Mouse (Mus musculus): ENCODE results near the gene Lefty2. TPM values are rescaled to one million over a fixed set of nuclear protein-coding genes. Genes with fewer than 3 reads are reported as not detected.

Gene Lefty2
- total RNA-seq, 1 experiment = 68.3 TPM

DNA sequence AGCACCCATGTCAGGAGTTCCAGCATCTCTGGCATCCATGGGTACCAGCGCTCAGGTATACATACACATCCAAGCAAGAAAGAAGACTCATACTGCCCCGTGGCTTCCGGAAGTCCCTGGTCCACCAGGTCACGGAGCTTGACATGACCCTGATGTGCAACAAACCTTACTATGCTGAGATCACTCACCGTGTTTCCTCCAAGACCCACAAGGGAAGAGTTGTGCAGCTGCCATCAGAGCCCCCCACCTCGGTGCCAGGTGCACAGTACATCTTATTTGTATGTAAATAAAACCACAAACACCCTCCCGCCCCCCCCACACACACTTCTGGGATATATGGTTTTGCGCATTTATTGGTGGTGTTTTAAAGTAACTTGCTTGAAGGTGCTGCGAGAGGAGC, 17.8 kb upstream of the Lefty2 start:
- H3K4me3 ChIP-seq (ENCODE audit: insufficient read depth in 1 of 2, low read depth in 1 of 2, low read length in 2 of 2, poor library complexity in 1 of 2, severe bottlenecking in 1 of 2) = no peak overlapping the region
- no peak overlapping the region for H3K27ac ChIP-seq (ENCODE audit: insufficient read depth, low read depth, low read length, poor library complexity, severe bottlenecking)
- peaks cover 3 to 22% of the 10 kb centered on the region in 2 experiments; a peak in 2 of 4 replicates for H3K4me1 ChIP-seq (ENCODE audit: control insufficient read depth in 2 of 2, insufficient read depth in 2 of 2, low read length in 2 of 2, poor library complexity in 1 of 2)
- H3K36me3 ChIP-seq (ENCODE audit: control insufficient read depth, insufficient read depth, low read length, poor library complexity, severe bottlenecking) = no peaks in the 10 kb centered on the region
- H3K9me3 ChIP-seq (ENCODE audit: control insufficient read depth, insufficient read depth, low read depth, low read length) = no peaks in the 10 kb centered on the region
- in situ Hi-C loops (cut with MboI; ENCODE audit: low sequenced_read_pairs in 2 of 2, unreplicated experiment in 2 of 2) = no loop called here
- DNase-seq (ENCODE audit: low read depth, low spot score) = no peak
- no peak for TF ChIP-seq CHD2 (IDR thresholded peaks at IDR 0.05; ENCODE audit: low read depth, low read length)
- no peak for TF ChIP-seq ZNF384 (IDR thresholded peaks at IDR 0.05; ENCODE audit: low read depth, low read length)
- TF ChIP-seq MAFK (IDR thresholded peaks at IDR 0.05; ENCODE audit: insufficient read depth, low read depth, low read length) = no peak
- no peak for TF ChIP-seq ZC3H11A (IDR thresholded peaks at IDR 0.05; ENCODE audit: borderline replicate concordance, low read depth, low read length)
- no peak for TF ChIP-seq HCFC1 (IDR thresholded peaks at IDR 0.05; ENCODE audit: borderline replicate concordance, insufficient read depth, low read length)
- H3K9ac ChIP-seq (ENCODE audit: insufficient read depth, low read depth, low read length, poor library complexity, severe bottlenecking) = no peak overlapping the region

GRCm38 (mm10) chr1:180877466-180877865, 15.4 kb upstream of the Lefty2 start:
- H3K36me3 ChIP-seq (ENCODE audit: control insufficient read depth, insufficient read depth, low read length, poor library complexity, severe bottlenecking) = no peaks in the 10 kb centered on the region
- H3K9ac ChIP-seq (ENCODE audit: insufficient read depth, low read depth, low read length, poor library complexity, severe bottlenecking) = no peak overlapping the region
- no peak for DNase-seq (ENCODE audit: low read depth, low spot score)
- no peak overlapping the region for H3K4me3 ChIP-seq (ENCODE audit: insufficient read depth in 1 of 2, low read depth in 1 of 2, low read length in 2 of 2, poor library complexity in 1 of 2, severe bottlenecking in 1 of 2)
- in situ Hi-C loops (cut with MboI; ENCODE audit: low sequenced_read_pairs in 2 of 2, unreplicated experiment in 2 of 2) = no loop called here
- no peak for TF ChIP-seq MAFK (IDR thresholded peaks at IDR 0.05; ENCODE audit: insufficient read depth, low read depth, low read length)
- no peak for TF ChIP-seq ZC3H11A (IDR thresholded peaks at IDR 0.05; ENCODE audit: borderline replicate concordance, low read depth, low read length)
- no peak for TF ChIP-seq CHD2 (IDR thresholded peaks at IDR 0.05; ENCODE audit: low read depth, low read length)
- TF ChIP-seq ZNF384 (IDR thresholded peaks at IDR 0.05; ENCODE audit: low read depth, low read length) = no peak
- no peak overlapping the region for H3K27ac ChIP-seq (ENCODE audit: insufficient read depth, low read depth, low read length, poor library complexity, severe bottlenecking)
- H3K4me1 ChIP-seq (ENCODE audit: control insufficient read depth in 2 of 2, insufficient read depth in 2 of 2, low read length in 2 of 2, poor library complexity in 1 of 2) = peaks cover 1 to 17% of the 10 kb centered on the region in 2 experiments; a peak in 1 of 4 replicates
- H3K9me3 ChIP-seq (ENCODE audit: control insufficient read depth, insufficient read depth, low read depth, low read length) = no peaks in the 10 kb centered on the region

GRCm38 (mm10) chr1:180881768-180882167, 11.1 kb upstream of the Lefty2 start:
- DNase-seq (ENCODE audit: low read depth, low spot score) = no peak
- TF ChIP-seq ZNF384 (IDR thresholded peaks at IDR 0.05; ENCODE audit: low read depth, low read length) = no peak
- in situ Hi-C loops (cut with MboI; ENCODE audit: low sequenced_read_pairs in 2 of 2, unreplicated experiment in 2 of 2) = no loop called here

GRCm38 (mm10) chr1:180883731-180884130, 9.2 kb upstream of the Lefty2 start:
- TF ChIP-seq CHD2 (IDR thresholded peaks at IDR 0.05; ENCODE audit: low read depth, low read length) = no peak
- TF ChIP-seq ZC3H11A (IDR thresholded peaks at IDR 0.05; ENCODE audit: borderline replicate concordance, low read depth, low read length) = no peak
- TF ChIP-seq ZNF384 (IDR thresholded peaks at IDR 0.05; ENCODE audit: low read depth, low read length) = no peak
- no peak for TF ChIP-seq MAFK (IDR thresholded peaks at IDR 0.05; ENCODE audit: insufficient read depth, low read depth, low read length)
- TF ChIP-seq HCFC1 (IDR thresholded peaks at IDR 0.05; ENCODE audit: borderline replicate concordance, insufficient read depth, low read length) = no peak
- Histone ChIP-seq H3K4me3 (ENCODE audit: insufficient read depth in 1 of 2, low read depth in 1 of 2, low read length in 2 of 2, poor library complexity in 1 of 2, severe bottlenecking in 1 of 2) (peak overlapping the region in 1 of 2 experiments; percentile 45; a peak in 2 of 4 replicates), H3K36me3 (ENCODE audit: control insufficient read depth, insufficient read depth, low read length, poor library complexity, severe bottlenecking) (no peaks in the 10 kb centered on the region), H3K4me1 (ENCODE audit: control insufficient read depth in 2 of 2, insufficient read depth in 2 of 2, low read length in 2 of 2, poor library complexity in 1 of 2) (peaks cover 15 to 32% of the 10 kb centered on the region in 2 experiments), H3K9me3 (ENCODE audit: control insufficient read depth, insufficient read depth, low read depth, low read length) (no peaks in the 10 kb centered on the region), H3K9ac (ENCODE audit: insufficient read depth, low read depth, low read length, poor library complexity, severe bottlenecking) (peak overlapping the region; percentile 59; the same call in 1 of the 2 replicates), H3K27ac (ENCODE audit: insufficient read depth, low read depth, low read length, poor library complexity, severe bottlenecking) (no peak overlapping the region)
- in situ Hi-C loops (cut with MboI; ENCODE audit: low sequenced_read_pairs in 2 of 2, unreplicated experiment in 2 of 2) = no loop called here
- DNase-seq (ENCODE audit: low read depth, low spot score) = no peak

More at GRCm38 (mm10) chr1:180881768-180882167, 11.1 kb upstream of the Lefty2 start:
- Histone ChIP-seq H3K9me3 (ENCODE audit: control insufficient read depth, insufficient read depth, low read depth, low read length) (no peaks in the 10 kb centered on the region), H3K4me1 (ENCODE audit: control insufficient read depth in 2 of 2, insufficient read depth in 2 of 2, low read length in 2 of 2, poor library complexity in 1 of 2) (peaks cover 9 to 25% of the 10 kb centered on the region in 2 experiments), H3K36me3 (ENCODE audit: control insufficient read depth, insufficient read depth, low read length, poor library complexity, severe bottlenecking) (no peaks in the 10 kb centered on the region), H3K4me3 (ENCODE audit: insufficient read depth in 1 of 2, low read depth in 1 of 2, low read length in 2 of 2, poor library complexity in 1 of 2, severe bottlenecking in 1 of 2) (no peak overlapping the region), H3K9ac (ENCODE audit: insufficient read depth, low read depth, low read length, poor library complexity, severe bottlenecking) (no peak overlapping the region), H3K27ac (ENCODE audit: insufficient read depth, low read depth, low read length, poor library complexity, severe bottlenecking) (no peak overlapping the region)

DNA sequence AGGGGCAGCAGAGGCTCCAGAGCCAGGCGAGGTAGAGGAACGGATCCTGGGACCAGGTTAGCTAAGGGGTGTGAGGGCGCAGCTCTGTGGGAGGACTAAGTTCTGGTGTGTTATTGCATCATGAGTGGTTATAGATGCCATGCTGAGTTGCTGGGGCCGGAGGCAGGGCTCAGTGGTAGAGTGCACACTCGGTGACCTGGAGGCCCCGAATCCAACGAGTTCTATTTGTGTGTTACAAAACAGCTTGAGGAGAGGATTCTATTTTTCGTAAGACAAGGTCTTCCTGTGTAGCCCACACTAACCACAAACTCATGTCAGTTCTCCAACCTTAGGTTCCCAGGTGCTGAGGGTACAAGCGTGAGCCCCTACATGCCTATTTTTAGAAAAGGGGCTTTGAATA, 8.4 kb upstream of the Lefty2 start:
- Histone ChIP-seq H3K9ac (ENCODE audit: insufficient read depth, low read depth, low read length, poor library complexity, severe bottlenecking) (peak overlapping the region; percentile 59; the same call in 1 of the 2 replicates), H3K4me3 (ENCODE audit: insufficient read depth in 1 of 2, low read depth in 1 of 2, low read length in 2 of 2, poor library complexity in 1 of 2, severe bottlenecking in 1 of 2) (peak overlapping the region; percentile 7 to 45; a peak in 1 of 4 replicates), H3K4me1 (ENCODE audit: control insufficient read depth in 2 of 2, insufficient read depth in 2 of 2, low read length in 2 of 2, poor library complexity in 1 of 2) (peaks cover 15 to 31% of the 10 kb centered on the region in 2 experiments), H3K9me3 (ENCODE audit: control insufficient read depth, insufficient read depth, low read depth, low read length) (no peaks in the 10 kb centered on the region), H3K36me3 (ENCODE audit: control insufficient read depth, insufficient read depth, low read length, poor library complexity, severe bottlenecking) (no peaks in the 10 kb centered on the region), H3K27ac (ENCODE audit: insufficient read depth, low read depth, low read length, poor library complexity, severe bottlenecking) (no peak overlapping the region)
- no peak for DNase-seq (ENCODE audit: low read depth, low spot score)
- TF ChIP-seq ZC3H11A (IDR thresholded peaks at IDR 0.05; ENCODE audit: borderline replicate concordance, low read depth, low read length) = no peak
- in situ Hi-C loops (cut with MboI; ENCODE audit: low sequenced_read_pairs in 2 of 2, unreplicated experiment in 2 of 2) = no loop called here

All from ES-E14 (cell line).